Mouse (Mus musculus) mesoderm, embryonic 11.5 days (tissue): Measurements from ENCODE around the gene Sim1.

ENCODE experiments used
- DNase-seq: peaks from one replicate; pipeline ENCODE4 v3.0.0-alpha.2; 2012; ENCODE audit warnings: low read depth, low spot score

Gene Sim1

DNA sequence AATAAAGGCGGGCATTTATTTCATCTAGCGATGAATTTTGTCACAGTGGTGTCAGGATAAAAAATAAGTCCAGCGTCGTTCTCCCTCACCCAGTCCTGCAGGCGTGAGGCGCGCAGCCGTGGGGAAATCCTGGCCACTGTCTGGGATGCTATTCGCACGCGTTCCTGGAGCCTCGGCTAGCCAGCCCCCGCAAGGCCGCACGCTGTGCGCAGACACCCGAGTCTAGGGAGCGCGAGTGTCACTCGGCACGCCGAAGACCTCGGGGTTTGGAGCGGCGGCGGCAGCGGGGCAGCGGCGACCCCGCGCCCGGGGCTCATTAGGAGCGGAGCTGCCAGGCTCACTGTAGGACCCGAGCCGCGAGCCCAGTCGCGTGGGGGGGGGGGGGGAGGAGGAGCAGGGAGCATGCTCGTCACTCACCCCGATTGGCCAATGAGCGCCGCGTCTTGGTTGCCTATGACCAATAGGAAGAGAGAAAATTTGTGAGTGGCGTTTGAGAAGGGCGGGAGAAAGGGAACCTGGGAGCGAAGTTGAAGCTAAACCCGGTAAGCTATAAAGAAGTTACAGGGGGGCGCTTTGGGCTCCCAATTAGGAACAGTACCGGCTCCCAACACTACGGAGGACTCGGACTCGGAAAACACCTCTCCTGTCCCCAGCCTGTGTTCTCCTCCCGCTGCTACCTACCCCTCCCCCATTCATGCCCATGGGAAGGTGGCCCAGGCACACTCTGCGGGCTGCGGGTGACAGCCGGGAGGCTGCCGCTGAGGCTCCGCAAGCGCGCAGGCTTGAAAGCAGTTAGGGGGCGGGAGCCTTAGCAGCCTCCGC lies at the start of gene Sim1:
TSS of gene Sim1 (plus strand) at position 585 of the 822 bp plus-strand sequence.
- DNase-seq: peak; percentile 94

DNA sequence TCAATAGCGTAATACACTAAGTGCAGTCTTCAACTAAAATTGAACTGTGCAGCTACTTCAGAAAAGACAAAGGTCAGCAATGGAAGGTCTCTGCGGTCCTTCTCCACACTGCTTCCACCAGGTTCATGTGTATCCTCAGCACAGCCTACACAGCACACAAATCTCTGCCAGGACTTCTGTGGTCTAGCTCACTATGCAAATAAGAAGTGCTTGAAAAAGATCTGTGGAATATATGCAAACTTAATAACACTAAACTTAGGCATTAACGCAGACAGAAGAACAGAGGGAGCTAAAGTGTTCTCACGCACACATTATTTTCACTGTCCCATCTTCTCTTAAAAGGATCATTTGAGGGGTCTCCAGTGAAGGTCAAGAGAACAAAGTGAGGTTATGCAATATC lies 26.4 kb upstream of the Sim1 start:
- DNase-seq: no peak

DNA sequence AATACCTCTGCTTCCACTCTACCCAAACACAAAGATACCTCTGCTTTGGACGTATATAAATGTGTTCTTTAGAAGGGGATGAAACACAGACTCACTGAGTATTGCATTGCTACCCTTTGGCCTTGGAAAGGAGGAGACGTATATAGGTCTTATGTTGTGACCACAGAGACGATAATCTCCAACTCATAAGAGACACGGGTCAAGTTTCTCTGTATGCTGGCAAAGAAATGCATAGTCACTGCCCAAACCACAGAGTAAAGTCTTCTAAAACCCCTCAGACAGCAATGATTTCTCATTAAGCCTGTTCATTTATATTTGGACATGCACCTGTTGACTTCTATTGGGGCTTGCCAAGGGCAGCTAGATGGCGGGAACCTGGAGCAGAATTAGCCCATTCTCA lies 17.6 kb upstream of the Sim1 start:
- no peak for DNase-seq

DNA sequence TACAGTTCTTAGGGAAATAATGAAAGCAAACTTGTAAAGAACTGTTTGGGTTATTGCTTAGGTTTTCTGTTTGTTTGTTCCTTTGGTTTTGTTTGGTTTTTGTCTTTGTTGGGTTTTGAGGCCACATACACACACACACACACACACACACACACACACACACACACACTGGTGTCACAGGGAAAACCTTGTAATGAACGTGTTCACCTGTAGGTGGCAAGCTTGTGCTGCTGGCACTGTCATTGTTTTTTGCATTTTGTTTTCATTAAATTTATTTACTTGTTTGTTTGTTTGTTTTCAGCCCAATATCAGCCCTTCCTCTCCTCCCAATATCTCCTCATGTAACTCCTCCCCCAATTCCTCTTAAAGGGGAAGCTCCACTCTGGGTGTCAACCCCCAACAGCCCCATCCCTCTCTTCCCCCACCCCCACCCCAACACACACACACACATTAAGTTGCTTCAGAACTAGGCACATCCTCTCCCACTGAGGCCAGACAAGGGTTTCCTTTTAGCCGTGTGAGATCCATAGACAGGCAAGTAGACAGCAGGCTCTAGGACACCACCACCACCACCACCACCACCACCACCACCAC lies 13.0 kb upstream of the Sim1 start:
- no peak for DNase-seq

DNA sequence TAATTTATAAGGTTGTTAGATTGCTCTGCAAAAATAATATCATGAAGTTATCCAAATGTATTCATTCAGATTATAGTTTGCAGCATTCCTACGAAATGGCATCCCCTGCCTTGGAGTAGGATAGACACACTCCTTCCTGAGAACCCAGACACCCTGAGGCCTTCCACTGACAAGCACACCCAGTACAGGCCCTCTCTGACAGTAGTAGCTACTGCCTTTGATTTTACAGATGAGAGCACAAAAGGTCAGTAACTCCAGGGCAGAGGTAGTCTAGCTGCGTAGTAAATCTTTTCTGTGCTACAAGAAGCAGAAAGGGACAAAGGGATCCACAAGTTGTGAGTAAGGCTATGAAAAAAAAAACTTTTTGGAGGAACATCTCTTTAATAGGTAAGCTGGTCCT lies 12.2 kb upstream of the Sim1 start:
- no peak for DNase-seq

DNA sequence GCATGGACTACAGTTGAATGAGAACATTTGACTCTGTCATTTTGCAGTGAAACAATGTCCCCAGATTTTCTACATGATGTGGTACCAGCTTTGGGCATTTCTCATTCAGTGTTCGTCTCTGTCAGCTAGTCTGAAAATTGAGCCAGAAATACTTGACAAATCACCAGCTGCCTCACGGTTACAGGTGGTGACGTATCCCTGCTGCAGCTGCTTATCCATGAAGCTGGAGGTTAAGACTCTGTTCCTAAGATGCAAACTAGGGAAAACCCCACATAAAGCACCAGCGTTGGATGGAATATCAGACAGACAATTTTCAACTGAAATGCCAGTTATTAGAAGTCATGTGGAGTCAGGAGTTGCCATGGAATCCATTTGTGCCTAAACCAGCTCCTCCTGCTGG lies 8.2 kb upstream of the Sim1 start:
- DNase-seq: no peak

DNA sequence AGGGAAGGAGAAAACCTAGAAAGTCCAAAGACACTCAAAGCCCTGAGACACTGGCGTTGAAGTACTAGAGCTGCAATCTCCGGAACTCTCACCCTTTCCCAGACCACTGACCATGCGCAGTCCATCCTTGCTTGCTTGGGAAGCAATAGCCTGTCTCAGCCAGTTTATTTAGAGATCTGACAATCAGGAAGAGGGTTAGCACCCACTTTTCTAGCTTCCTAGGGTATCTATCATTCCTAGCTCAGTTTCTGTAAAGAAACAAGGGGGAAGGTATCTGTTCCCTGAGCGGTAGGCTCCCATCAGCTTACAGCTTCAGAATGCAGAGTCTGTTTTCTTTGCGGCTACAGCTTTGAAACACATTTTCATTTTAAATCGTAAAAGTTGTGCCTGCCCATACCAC lies 3.9 kb upstream of the Sim1 start:
- DNase-seq: no peak

DNA sequence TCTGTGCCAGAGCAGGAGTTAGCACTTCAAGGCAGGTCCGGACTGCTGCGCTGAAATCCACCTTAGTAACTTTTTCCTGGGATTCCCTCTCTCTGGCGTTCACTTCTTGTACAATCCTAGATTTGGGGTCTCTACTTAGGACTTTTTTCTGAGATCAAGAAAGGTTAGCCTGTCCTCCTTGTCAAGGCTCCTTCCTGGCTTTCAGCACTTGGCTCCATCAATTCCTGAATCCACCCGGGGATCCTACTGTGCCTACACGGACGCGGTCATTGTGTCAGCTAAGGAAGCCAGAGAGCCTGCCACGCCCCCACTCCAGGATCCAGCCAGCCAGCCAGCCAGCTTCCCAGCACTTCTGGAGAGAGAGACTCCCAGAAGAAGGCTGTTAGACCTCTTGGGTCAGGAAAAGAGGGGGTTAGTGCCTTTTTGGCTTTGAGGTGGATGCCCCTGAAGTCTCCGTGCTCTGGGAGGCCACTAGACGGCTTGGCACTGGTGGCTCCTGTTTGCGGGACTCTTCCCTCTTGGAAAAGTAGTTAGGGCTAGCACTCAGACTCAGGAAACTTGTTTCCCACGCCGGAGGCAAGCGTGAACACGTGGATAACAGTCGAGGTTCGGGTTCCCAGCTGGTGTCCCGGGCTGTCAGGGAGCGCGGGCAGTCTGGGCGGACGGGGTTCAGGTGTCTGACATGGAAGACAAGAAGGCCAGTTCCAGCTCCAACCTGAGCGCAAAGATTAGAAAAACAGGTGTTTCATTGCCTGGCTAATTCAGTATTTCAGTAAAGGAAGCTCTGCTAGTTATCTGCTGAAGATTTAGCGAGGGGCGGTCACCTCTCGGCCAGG lies 2.5 kb upstream of the Sim1 start:
- no peak for DNase-seq

DNA sequence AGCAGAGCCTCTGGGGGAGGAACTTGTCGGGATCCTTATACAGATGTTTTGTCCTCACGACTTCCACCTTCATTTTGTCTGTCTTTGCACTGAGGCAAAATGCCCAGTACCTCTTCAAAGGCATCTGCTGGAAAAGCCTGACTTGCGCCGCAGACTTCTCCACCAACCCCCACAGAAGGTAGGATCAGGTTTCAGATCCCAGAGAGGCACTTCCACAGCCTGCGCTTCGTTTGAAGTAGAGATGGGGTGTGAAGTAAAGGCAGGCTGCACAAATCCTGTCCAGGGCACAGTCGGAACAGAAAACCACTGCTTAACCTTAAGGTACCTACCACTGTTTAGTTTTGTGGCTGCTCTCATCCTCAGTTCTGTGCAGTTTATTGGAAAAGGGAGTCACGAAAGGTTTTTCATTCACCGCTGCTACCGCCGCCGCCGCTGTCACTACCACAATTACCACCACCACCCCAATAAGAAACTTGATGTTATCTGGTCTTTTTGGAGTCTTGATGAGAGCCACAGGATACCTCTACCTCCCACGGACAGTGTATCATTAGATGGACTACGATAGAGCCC lies 1.7 kb upstream of the Sim1 start:
- no peak for DNase-seq

DNA sequence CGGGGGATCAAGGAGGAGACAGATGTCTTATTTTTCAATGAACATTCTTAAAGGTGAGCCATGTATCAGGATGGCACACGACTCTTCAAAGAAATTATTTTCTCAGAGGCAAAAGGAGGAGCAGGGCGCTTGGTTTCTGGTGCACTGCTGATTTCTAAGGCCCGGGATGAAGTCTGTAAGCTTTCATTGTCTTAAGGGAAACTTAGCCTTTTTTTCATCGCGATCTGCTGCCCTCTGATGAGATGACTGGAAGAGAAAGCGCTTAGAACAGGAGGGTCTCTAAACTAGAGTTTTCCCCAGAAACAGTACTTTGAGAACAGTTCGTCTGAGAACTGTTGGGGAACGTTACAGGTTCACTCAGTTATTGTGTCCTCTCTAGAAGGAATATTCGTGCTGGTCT lies 1.0 kb upstream of the Sim1 start:
- DNase-seq: no peak

DNA sequence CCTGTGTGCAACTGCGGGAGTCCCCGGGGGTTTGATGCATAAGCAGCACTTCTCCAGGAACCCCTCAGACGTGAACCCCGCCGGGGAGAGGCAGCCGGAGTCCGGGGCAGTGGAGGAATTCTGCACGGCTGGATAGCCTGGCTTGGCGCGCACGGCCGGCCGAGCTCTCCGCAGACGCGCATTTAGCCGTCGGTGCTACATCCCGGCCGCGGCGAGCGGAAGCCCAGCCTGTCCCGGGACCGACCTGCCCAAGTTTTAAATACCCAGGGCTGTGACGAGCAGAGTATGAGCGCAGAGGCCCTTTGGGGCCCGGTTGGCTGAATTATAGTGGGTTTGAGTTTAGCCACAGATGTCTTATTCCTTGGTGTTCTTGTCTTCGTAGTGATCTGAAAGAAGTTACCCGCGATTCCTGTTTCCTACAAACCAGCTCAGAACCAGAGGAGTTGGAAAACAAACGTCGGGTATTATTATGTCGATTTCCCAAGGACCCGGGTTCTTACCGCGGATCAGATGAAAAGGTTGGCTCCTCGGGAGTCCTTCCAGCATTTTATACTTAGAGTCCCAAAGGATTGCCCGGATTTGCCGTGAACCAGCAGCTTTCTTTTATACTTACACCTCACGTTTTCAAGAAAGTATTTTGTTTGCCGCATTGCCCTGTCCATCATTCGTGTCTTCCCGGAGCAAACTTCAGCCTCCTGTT lies 687 bp downstream of the Sim1 start:
- DNase-seq: no peak

DNA sequence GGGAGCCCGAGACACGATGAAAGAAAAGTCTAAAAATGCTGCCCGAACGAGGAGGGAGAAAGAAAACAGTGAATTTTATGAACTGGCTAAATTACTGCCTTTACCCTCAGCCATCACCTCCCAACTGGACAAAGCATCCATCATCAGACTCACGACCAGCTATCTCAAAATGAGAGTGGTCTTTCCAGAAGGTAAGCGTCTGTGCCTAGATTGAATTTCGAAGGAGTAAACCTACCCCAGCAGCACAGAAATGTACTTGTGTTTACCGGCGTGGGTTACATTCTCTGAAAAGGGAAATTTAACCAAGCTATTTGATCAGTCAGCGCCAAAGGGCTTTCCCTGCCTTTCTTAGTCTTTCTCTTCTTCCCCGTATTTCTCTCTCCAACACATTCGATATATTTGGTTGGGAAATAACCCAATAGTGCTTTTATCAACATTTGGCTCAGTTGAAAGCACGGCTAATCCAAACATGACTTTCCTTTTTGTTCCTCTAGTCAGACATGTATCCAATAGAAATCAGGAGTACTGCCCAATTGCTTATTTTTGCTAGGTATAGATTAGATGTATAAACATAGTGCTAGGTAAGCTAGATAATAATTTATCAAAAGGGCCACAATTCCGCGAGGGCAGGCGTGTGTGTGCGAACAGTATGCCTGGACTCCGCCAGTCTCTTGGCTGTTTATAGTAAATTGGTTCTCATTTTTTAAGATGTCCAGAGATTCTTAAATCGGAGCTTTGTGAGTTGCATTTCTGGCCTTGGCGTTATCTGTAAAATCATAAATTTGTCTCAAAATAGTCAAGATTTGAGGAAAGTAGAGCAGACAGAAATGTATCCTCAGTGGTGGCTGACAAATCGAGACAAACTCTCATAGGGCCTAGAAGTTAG lies 1.6 kb downstream of the Sim1 start:
- no peak for DNase-seq

DNA sequence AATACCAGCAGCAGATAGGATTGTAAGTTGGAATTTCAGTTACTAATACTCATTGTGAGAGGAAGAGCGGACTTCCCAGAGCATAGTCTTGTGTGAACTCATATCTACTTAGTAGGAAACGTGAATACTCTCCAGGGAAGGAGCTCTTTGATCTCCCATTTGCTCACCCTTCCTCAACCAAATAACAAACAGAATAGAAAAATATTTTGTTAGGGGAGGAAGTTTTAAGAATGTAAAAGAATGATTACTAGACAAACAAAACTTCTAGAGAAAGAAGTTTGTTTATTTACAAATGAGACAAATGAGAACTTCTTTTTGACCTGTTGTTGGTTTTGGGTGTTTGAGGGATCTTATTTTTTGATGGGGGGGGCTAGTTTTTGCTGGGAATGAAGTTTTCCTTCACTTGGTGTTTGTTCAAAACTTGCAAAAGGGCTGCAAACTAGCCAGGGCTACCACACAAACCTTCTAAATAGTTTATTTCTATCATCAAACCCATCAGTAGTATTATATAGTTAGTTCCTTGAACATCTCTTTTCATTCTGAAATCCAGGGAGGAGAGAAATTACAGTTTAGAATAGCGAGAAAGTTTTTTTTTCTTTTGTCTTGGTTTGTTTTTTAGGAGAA lies 2.3 kb downstream of the Sim1 start:
- no peak for DNase-seq

DNA sequence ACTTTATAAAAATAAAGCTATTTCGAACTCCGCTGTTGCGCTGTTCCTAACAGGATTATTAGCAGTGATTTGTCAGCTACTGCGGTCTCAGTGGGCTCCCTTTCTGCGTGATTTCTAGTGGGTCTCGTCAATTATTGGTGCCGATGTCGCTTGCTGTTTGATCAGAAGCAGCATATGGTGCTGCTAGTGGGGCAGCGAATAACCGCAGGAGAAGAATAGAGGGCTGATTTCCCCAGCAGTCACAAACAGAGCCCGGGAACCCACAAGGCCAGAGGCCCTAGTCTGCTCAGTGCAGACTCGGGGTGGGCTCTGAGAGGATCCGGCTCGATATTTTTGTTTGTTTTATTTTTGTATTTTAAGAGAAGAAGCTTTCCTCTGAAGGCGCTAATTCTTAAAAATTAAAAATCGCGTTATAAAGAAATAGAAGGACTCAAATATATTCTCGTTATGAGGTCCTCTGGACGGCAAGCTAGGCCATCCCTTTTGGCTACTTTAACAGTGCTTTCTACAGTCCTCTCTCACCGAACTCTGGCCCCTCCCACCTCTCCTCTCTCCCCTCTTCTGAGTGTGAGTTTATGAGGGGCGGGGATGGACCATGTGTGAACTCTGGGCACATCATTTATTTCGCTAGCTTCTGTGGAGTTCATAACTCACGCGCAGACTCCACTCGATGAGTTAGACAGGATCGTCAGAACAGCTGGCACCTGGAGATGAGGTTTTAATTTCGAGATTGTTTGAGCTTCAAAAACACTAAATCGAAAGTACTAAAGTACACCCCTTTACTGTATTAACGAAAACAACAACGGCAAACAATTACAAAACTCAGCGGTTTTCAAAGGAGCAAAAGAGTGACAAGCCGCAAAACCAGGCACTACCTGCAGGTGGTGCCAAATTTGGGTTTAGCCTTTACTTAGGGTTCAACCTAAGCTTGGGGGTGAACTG lies 3.2 kb downstream of the Sim1 start:
- no peak for DNase-seq

DNA sequence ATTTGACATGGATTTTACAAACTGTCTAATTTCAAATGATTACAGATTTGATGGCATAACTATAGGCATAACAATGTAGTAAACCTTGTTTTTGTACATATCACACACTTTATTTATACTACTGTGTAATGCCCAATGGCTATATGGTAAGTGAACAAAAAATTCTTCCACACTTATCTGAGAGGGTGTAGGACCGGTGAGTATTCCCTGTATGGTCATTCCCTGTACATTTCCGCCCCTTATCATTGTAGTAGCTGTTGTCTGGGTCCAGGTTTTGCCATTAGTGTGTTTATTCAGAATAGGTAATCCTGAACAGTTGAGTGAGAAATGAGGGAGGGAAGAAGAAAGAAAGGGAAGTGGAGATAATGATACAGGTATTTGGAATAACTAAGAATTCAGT lies 4.1 kb downstream of the Sim1 start:
- no peak for DNase-seq

DNA sequence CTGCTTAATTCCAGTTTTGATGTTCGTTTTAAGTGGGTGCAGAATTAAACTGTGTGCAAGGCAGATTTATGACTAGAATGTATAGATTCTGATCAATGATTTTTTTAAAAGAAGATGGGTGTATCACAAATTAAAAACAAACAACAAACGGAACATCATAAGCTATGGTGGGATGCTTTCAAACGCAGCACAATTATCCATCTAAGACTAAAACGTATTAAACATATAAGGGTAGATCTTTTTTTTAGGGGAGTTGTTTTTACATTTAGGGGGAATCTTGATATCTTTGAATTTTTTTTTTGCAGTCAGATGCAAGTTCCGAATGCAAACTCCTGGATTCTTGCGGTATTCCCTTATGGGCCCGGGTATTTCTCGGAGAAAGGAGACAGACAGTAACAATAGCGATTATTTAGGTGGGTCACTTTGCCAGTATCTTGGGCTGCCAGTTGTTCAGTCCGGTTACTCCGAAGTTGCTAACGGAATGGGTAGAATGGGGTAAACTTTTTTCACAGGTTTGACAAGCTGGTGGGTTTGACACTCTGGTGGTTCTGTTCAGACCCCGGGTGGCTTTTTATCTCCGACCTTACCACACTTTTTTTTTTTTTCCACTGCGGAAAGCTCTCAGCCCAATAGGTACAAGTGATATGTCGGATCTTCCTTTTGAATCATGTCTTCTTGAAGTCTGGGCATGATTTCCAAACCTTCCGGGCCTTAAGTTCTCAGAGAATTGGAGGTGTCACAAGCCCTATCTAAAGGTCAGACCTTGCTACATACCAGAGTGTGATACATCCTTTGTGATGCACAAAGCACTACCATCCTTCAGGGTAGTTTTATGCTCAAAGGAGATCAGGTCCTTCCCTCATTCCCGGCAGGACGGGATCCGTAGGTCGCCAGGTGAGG lies 5.5 kb downstream of the Sim1 start:
- no peak for DNase-seq

DNA sequence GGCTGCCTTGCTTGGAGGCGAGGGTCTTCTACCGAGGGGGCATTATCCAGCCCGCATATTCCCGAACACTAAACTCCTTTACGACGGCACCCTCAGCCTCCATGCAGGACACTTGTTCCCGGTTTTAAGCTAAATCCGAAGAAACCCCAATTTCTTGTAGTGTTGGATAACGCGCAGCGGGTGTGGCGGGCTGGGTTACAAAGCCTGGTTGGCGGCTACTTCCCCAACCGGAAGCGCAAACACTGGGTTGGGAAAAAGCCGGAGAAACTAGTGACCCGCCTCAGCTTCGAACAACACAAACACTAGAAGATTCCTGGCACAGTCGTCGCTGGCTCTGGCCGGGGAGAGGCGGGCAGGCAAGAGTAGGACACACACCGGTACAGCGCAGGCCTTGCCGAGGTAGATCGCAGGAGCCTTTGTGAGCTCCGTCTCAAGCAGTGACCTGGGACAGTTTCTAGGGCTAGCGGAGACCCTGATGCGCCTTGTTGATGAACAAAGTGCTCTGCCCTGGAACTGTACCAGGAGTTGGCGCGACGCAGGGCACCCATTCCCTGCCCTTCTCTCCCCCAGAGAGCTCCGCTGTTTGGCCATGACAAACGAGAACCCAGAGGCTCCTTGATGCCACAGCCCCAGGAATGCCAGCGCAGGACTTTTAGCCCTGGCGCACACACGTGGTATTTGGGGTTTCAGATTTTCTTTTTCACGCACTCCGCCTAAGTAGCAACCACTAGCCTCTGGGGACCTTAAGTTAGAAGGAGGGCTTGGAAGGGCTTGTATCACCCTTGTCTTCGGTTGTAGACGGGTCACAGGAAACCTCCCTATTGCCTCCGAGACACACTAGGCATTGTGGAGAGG lies 6.4 kb downstream of the Sim1 start:
- DNase-seq: no peak
